Mouse (Mus musculus) E14TG2a.4 (cell line): ENCODE results near the gene Gabarap.
A peak's percentile ranks its signal among the peaks of the same experiment; 100 is the strongest.

Source experiments
- H3K27me3 ChIP-seq: 2 replicates; pipeline ENCODE4 v1.6.1; 2014; ENCODE audit warnings: low read length, control low read depth; ENCODE audit not compliant: insufficient read depth
- H3K36me3 ChIP-seq: 2 replicates; pipeline ENCODE4 v1.6.1; 2014; ENCODE audit warnings: low read length, control low read depth; ENCODE audit not compliant: insufficient read depth
- H3K4me1 ChIP-seq: replicated peaks from 2 replicates; pipeline ENCODE4 v1.6.1; 2014; ENCODE audit warnings: low read depth, low read length, control low read depth
- H3K4me3 ChIP-seq: replicated peaks from 2 replicates; pipeline ENCODE4 v1.5.1; 2014; ENCODE audit warnings: mild to moderate bottlenecking, low read length
- H3K9me3 ChIP-seq: 2 replicates; pipeline ENCODE4 v1.6.1; 2014; ENCODE audit warnings: low read length, control low read depth
- CTCF ChIP-seq: conservative IDR thresholded peaks from 2 replicates; pipeline ENCODE4 v1.5.1; 2014; ENCODE audit warnings: low read length
- NANOG ChIP-seq: IDR thresholded peaks from 2 replicates; pipeline ENCODE4 v1.6.1; 2014; ENCODE audit warnings: borderline replicate concordance, low read length, mixed read lengths
- POU5F1 ChIP-seq: IDR thresholded peaks from 2 replicates; pipeline ENCODE4 v1.6.1; 2014; ENCODE audit warnings: low read length, borderline replicate concordance

The Gabarap gene

GRCm38 (mm10) chr11:69966006-69966859 lies 24.7 kb upstream of the Gabarap start:
- Histone ChIP-seq H3K36me3 (peaks cover 33% of the 10 kb centered on the region), H3K4me1 (peaks cover 40% of the 10 kb centered on the region), H3K9me3 (no peaks in the 10 kb centered on the region), H3K27me3 (peaks cover 44% of the 10 kb centered on the region), H3K4me3 (peak overlapping the region; percentile 79)
- no peak for TF ChIP-seq CTCF
- TF ChIP-seq POU5F1: no peak
- no peak for TF ChIP-seq NANOG

- Histone ChIP-seq H3K4me1 (peaks cover 33% of the 10 kb centered on the region), H3K4me3 (peak overlapping the region; percentile 79), H3K36me3 (peaks cover 40% of the 10 kb centered on the region), H3K9me3 (no peaks in the 10 kb centered on the region), H3K27me3 (peaks cover 44% of the 10 kb centered on the region)
- TF ChIP-seq POU5F1 (no peak), NANOG (no peak), CTCF (no peak)
Observed at GRCm38 (mm10) chr11:69966860-69967517, 24.0 kb upstream of the Gabarap start.

GRCm38 (mm10) chr11:69968793-69969192 lies 22.1 kb upstream of the Gabarap start:
- no peak for TF ChIP-seq POU5F1
- no peak for TF ChIP-seq NANOG
- TF ChIP-seq CTCF: no peak
- Histone ChIP-seq H3K36me3 (peaks cover 58% of the 10 kb centered on the region), H3K9me3 (no peaks in the 10 kb centered on the region), H3K27me3 (peaks cover 32% of the 10 kb centered on the region), H3K4me1 (peaks cover 32% of the 10 kb centered on the region), H3K4me3 (no peak overlapping the region)

DNA sequence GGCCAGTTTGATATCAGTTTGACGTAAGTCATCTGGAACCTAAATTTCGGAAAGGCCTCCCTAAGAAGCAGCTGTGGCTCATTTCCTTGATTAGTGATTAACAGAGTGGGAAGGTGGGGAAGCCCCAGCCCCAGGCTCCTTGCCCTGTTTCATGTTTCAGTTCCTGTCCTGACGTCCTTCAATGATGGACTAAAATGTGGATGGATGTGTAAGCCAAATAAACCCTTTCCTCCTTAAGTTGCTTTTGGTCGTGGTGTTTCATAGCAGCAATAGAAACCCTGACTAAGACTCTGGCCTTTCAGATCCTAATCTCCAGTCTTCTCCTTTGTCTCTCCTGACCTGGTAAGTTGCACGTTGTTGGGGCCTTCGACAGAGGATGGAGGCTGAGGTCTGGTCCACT lies 20.7 kb upstream of the Gabarap start:
- H3K4me1 ChIP-seq: peaks cover 23% of the 10 kb centered on the region
- TF ChIP-seq NANOG (no peak), CTCF (no peak), POU5F1 (no peak)
- no peak overlapping the region for H3K4me3 ChIP-seq
- H3K9me3 ChIP-seq: no peaks in the 10 kb centered on the region
- H3K36me3 ChIP-seq: peaks cover 73% of the 10 kb centered on the region
- peaks cover 17% of the 10 kb centered on the region for H3K27me3 ChIP-seq

- peaks cover 78% of the 10 kb centered on the region for H3K36me3 ChIP-seq
- H3K27me3 ChIP-seq: peaks cover 12% of the 10 kb centered on the region
- TF ChIP-seq CTCF (no peak), NANOG (no peak), POU5F1 (no peak)
Observed at GRCm38 (mm10) chr11:69970775-69971174, 20.2 kb upstream of the Gabarap start.

DNA sequence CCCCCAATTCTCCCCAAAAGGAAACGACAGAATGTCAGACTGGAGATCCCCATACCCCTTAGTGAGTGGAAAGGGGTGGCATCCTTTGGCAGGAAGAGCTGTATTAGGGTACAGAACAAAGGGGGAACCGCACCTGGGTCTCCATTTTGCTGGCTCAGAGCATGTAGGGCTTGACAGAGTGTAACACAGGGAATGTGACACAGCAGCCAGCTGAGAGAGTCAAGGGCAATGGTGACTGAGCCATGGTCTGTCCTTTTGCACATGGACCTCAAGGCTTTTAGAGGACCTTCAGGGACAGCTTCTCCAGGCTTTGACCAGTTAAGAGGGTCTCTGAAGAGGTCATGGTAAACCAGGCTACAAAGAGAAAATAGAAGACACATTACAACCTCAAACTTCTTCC lies 16.0 kb upstream of the Gabarap start:
- Histone ChIP-seq H3K4me3 (no peak overlapping the region), H3K36me3 (peaks cover 85% of the 10 kb centered on the region), H3K4me1 (peaks cover 13% of the 10 kb centered on the region), H3K27me3 (no peaks in the 10 kb centered on the region), H3K9me3 (no peaks in the 10 kb centered on the region)
- no peak for TF ChIP-seq POU5F1
- no peak for TF ChIP-seq CTCF
- no peak for TF ChIP-seq NANOG

More at GRCm38 (mm10) chr11:69970775-69971174, 20.2 kb upstream of the Gabarap start:
- Histone ChIP-seq H3K4me3 (no peak overlapping the region), H3K9me3 (no peaks in the 10 kb centered on the region), H3K4me1 (peaks cover 21% of the 10 kb centered on the region)

GRCm38 (mm10) chr11:69976271-69976670 lies 14.7 kb upstream of the Gabarap start:
- no peak overlapping the region for H3K4me3 ChIP-seq
- H3K36me3 ChIP-seq: peaks cover 76% of the 10 kb centered on the region
- no peaks in the 10 kb centered on the region for H3K9me3 ChIP-seq
- no peaks in the 10 kb centered on the region for H3K27me3 ChIP-seq
- no peak for TF ChIP-seq CTCF
- no peak for TF ChIP-seq POU5F1
- no peak for TF ChIP-seq NANOG
- peaks cover 11% of the 10 kb centered on the region for H3K4me1 ChIP-seq

GRCm38 (mm10) chr11:69979827-69980195 lies 11.1 kb upstream of the Gabarap start:
- H3K36me3 ChIP-seq: peaks cover 60% of the 10 kb centered on the region
- peaks cover 31% of the 10 kb centered on the region for H3K4me1 ChIP-seq
- no peaks in the 10 kb centered on the region for H3K27me3 ChIP-seq
- no peaks in the 10 kb centered on the region for H3K9me3 ChIP-seq
- TF ChIP-seq CTCF (no peak), NANOG (no peak), POU5F1 (no peak)
- peak overlapping the region; percentile 98 for H3K4me3 ChIP-seq
